Comparison of ENCODE assay signal across 9 mouse cellular contexts in the genomic region with DNA sequence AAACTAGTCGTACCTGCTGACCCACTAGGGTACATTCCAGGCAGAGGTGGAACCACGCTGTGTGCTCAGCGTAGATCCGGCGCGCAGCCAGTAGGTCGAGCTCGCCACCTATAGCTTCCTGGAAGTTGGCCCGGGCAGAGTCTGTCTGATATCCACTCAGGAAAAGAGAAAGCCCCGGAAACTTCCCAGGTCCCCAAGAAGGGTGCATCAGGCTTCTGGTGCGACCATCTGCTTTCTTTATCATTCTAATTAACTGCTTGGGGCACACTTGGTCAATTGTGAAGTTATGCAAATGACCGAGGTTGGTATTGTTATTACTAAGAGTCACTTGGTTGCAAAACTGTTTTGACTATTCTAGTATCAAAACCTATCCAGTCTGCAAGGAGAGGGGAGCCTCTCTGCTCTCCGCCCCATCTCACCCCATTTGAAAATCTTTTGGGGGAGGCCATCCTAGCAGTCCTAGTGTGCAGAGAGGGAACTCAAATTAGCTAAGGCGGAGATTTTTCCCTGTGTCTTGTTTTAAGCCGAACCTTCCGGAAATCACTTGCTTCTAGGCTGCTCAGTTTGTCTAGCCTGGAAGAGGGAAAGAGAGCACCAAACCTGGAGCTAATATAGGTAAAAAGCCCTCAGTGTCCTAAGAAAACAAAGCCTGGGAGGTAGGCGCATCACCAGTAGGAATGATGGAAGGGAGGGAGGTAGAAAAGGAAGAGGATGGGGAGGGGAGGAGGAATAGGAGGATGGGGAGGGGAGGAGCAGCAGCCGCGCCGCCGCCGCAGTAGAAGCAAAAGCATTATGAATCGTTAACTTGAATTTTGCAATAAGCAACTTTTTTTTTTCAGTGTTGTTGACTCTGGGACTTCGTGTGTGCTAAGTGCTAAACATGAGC. TPM values are rescaled to one million over a fixed set of nuclear protein-coding genes. Genes with fewer than 3 reads are reported as not detected.
DNase-seq lines count a peak whose midpoint lies in the region; ATAC-seq and TF ChIP-seq lines count a peak whose summit lies in the region.
"Had no signal": no experiment of that assay in that cellular context is flagged by ENCODE, and none has a peak within 500 bp of the region (broad histone marks: within the 10 kb centered on the region; RNA-seq: fewer than 3 reads in every experiment).

No protein-coding gene starts in this region.

- TF ChIP-seq POLR2A in cortical plate, adult 2 months (IDR thresholded peaks at IDR 0.05; ENCODE audit: extremely low read depth, insufficient read depth, low read length) = no peak

- no peaks in the 10 kb centered on the region for H3K36me3 ChIP-seq in hindbrain, embryonic 11.5 days (ENCODE audit: control insufficient read depth, insufficient read depth, low read length)
- no peaks in the 10 kb centered on the region for H3K36me3 ChIP-seq in liver, embryonic 15.5 days (replicated peaks)

- H3K4me2 ChIP-seq in hindbrain, embryonic 11.5 days (replicated peaks; ENCODE audit: low read depth, low read length) = peak overlapping the region; percentile 41
- H3K4me2 ChIP-seq in liver, embryonic 15.5 days = peak overlapping the region; percentile 65

- H3K4me3 ChIP-seq in cortical plate, adult 2 months (ENCODE audit: insufficient read depth, low read length) = peak overlapping the region; percentile 52
- peak overlapping the region; percentile 25 for H3K4me3 ChIP-seq in hindbrain, embryonic 11.5 days (ENCODE audit: low read depth, low read length)
- H3K4me3 ChIP-seq in liver, embryonic 15.5 days (replicated peaks) = peak overlapping the region; percentile 37

- DNase-seq in cerebellum, adult 11 months = peak; percentile 59
- DNase-seq in CD4-positive, CD25-positive, alpha-beta regulatory T cell, adult 2 months (ENCODE audit: low read depth, low spot score) = peak; percentile 36
- DNase-seq in hindbrain, embryonic 11.5 days (ENCODE audit: low spot score) = peak; percentile 56
- DNase-seq in neural tube, embryonic 10.5 days (ENCODE audit: extremely low spot score, low spot score) = peak; percentile 44

- 3% methylated on average over 24 of the region's 24 CpGs for WGBS in hindbrain, embryonic 11.5 days
- 5% methylated on average over 24 of the region's 24 CpGs for WGBS in liver, embryonic 15.5 days (ENCODE audit: insufficient replicate concordance)

- H3K9me3 ChIP-seq in hindbrain, embryonic 11.5 days (ENCODE audit: control insufficient read depth, low read length) = no peaks in the 10 kb centered on the region
- H3K9me3 ChIP-seq in liver, embryonic 15.5 days (replicated peaks) = no peaks in the 10 kb centered on the region

- no peak for TF ChIP-seq CTCF in cortical plate, adult 2 months (IDR thresholded peaks at IDR 0.05; ENCODE audit: extremely low read depth, insufficient read depth, low read length)

- H3K9ac ChIP-seq in hindbrain, embryonic 11.5 days (ENCODE audit: low read depth, low read length) = 0 out of 2 replicates have a peak overlapping the region, but pooled peaks have one; percentile 23
- H3K9ac ChIP-seq in liver, embryonic 15.5 days = no peak overlapping the region

- H3K27me3 ChIP-seq in hindbrain, embryonic 11.5 days (ENCODE audit: control insufficient read depth, insufficient read depth, low read length) = no peaks in the 10 kb centered on the region
- peaks cover 26% of the 10 kb centered on the region for H3K27me3 ChIP-seq in liver, embryonic 15.5 days

- no peak overlapping the region for H3K27ac ChIP-seq in cortical plate, adult 2 months (ENCODE audit: insufficient read depth, low read length)
- H3K27ac ChIP-seq in hindbrain, embryonic 11.5 days (ENCODE audit: low read depth, low read length) = peak overlapping the region; percentile 32; the same call in 1 of the 2 replicates
- H3K27ac ChIP-seq in liver, embryonic 15.5 days (replicated peaks) = no peak overlapping the region

- no peak; the same call in 1 of the 2 replicates for ATAC-seq in cerebellum, adult (ENCODE audit: insufficient number of reproducible peaks, low FRiP score, low TSS enrichment)
- peak; percentile 78 for ATAC-seq in hindbrain, embryonic 11.5 days (ENCODE audit: low FRiP score)
- ATAC-seq in liver, embryonic 15.5 days (ENCODE audit: insufficient read depth) = no peak
- ATAC-seq in monocyte, adult 5-6 weeks (replicated peaks; ENCODE audit: insufficient number of reproducible peaks, low FRiP score, low TSS enrichment, poor library complexity, severe bottlenecking) = no peak

- H3K4me1 ChIP-seq in cortical plate, adult 2 months (ENCODE audit: control insufficient read depth, insufficient read depth, low read length) = no peaks in the 10 kb centered on the region
- H3K4me1 ChIP-seq in hindbrain, embryonic 11.5 days (replicated peaks; ENCODE audit: control insufficient read depth, insufficient read depth, low read length) = no peaks in the 10 kb centered on the region
- peaks cover 12% of the 10 kb centered on the region; the same call in 1 of the 2 replicates for H3K4me1 ChIP-seq in liver, embryonic 15.5 days (replicated peaks)

RNA-seq across cellular contexts. Expression of a gene that starts 26.4 kb away (rescaled TPM):
- 0.33 and 0.36 TPM in 2 replicates for polyA plus RNA-seq in cortical plate, adult 2 months (2012; rRNA removed)
- not detected in 2 replicates for polyA plus RNA-seq in hindbrain, embryonic 11.5 days (2014; fragmentation: Nextera tagmentation; extraction: Ambion mirVana)
- polyA plus RNA-seq in liver, embryonic 15.5 days (2015; fragmentation: Nextera tagmentation; extraction: Ambion mirVana) = 1.8 TPM in 2 replicates
- 0.75 to 3.8 TPM (median 1.3 TPM) in 3 replicates for total RNA-seq in monocyte, adult 5-6 weeks (2017)
- polyA plus RNA-seq: C2C12 had no signal

RNA-seq across cellular contexts. Expression of a gene that starts 30.4 kb away (rescaled TPM):
- 39.8 and 41.0 TPM in 2 replicates for polyA plus RNA-seq in cortical plate, adult 2 months (2012; rRNA removed)
- 127 and 131 TPM in 2 replicates for polyA plus RNA-seq in hindbrain, embryonic 11.5 days (2014; fragmentation: Nextera tagmentation; extraction: Ambion mirVana)
- 20.2 and 21.7 TPM in 2 replicates for polyA plus RNA-seq in liver, embryonic 15.5 days (2015; fragmentation: Nextera tagmentation; extraction: Ambion mirVana)
- 34.8 to 48.5 TPM (median 44.5 TPM) in 3 replicates for total RNA-seq in monocyte, adult 5-6 weeks (2017)
